Mouse (Mus musculus) myocyte (in vitro differentiated cells): ENCODE data around the gene Muc20. TPM values are rescaled to one million over a fixed set of nuclear protein-coding genes. Genes with fewer than 3 reads are reported as not detected.

Experiments
- H3K27me3 ChIP-seq: one replicate; pipeline ENCODE4 v1.6.1; 2011; ENCODE audit not compliant: control insufficient read depth, insufficient read depth, insufficient read length
- H3K36me3 ChIP-seq: one replicate; pipeline ENCODE4 v1.6.1; 2011; ENCODE audit not compliant: control insufficient read depth, insufficient read depth
- H3K4me2 ChIP-seq: one replicate; pipeline ENCODE4 v1.6.1; 2011; ENCODE audit warnings: low read depth, control low read depth
- H3K4me3 ChIP-seq: one replicate; pipeline ENCODE4 v1.5.1; 2011; ENCODE audit warnings: mild to moderate bottlenecking, control low read depth, moderate library complexity
- H3K79me2 ChIP-seq: one replicate; pipeline ENCODE4 v1.6.1; 2011; ENCODE audit not compliant: control insufficient read depth, insufficient read depth
- H3ac ChIP-seq: one replicate; pipeline ENCODE4 v1.6.1; 2011; ENCODE audit not compliant: control insufficient read depth, insufficient read length
- CEBPB ChIP-seq: IDR thresholded peaks from 2 replicates; pipeline ENCODE4 v1.6.1; 2011; ENCODE audit warnings: mild to moderate bottlenecking, moderate library complexity; ENCODE audit not compliant: poor library complexity, insufficient read depth, severe bottlenecking
- E2F4 ChIP-seq: IDR thresholded peaks from one replicate; pipeline ENCODE4 v1.6.1; 2011; ENCODE audit warnings: mild to moderate bottlenecking, control low read depth, moderate library complexity; ENCODE audit not compliant: insufficient read depth
- MAX ChIP-seq: IDR thresholded peaks from one replicate; pipeline ENCODE4 v1.6.1; 2011; ENCODE audit warnings: low read depth, mild to moderate bottlenecking, control low read depth
- MYOD1 ChIP-seq, 3 experiments: IDR thresholded peaks; one replicate each; pipeline ENCODE4 v1.6.1; 2011; ENCODE audit warnings: control low read depth in 2 of 3, low read depth in 2 of 3, mild to moderate bottlenecking in 2 of 3, moderate library complexity in 1 of 3; ENCODE audit not compliant: insufficient read length in 2 of 3, control insufficient read depth in 1 of 3
- MYOG ChIP-seq, 3 experiments: IDR thresholded peaks; one replicate each; pipeline ENCODE4 v1.6.1; 2011; ENCODE audit warnings: control low read depth in 2 of 3, low read depth in 2 of 3, mild to moderate bottlenecking in 2 of 3; ENCODE audit not compliant: insufficient read length in 2 of 3, control insufficient read depth in 1 of 3, insufficient read depth in 1 of 3
- POLR2A ChIP-seq: IDR thresholded peaks from one replicate; pipeline ENCODE4 v1.6.1; 2011; ENCODE audit warnings: low read depth, mild to moderate bottlenecking, control low read depth, moderate library complexity; ENCODE audit not compliant: insufficient read length
- POLR2AphosphoS2 ChIP-seq: IDR thresholded peaks from one replicate; pipeline ENCODE4 v1.6.1; 2011; ENCODE audit warnings: low read depth, control low read depth; ENCODE audit not compliant: insufficient read length
- REST ChIP-seq: IDR thresholded peaks from one replicate; pipeline ENCODE4 v1.6.1; 2011; ENCODE audit warnings: mild to moderate bottlenecking, control low read depth, moderate library complexity; ENCODE audit not compliant: insufficient read depth, insufficient read length
- SRF ChIP-seq: IDR thresholded peaks from one replicate; pipeline ENCODE4 v1.6.1; 2011; ENCODE audit warnings: low read depth; ENCODE audit not compliant: control insufficient read depth, insufficient read length
- TCF12 ChIP-seq: IDR thresholded peaks from one replicate; pipeline ENCODE4 v1.6.1; 2011; ENCODE audit warnings: mild to moderate bottlenecking, control low read depth; ENCODE audit not compliant: poor library complexity, insufficient read depth, severe bottlenecking
- TCF3 ChIP-seq: IDR thresholded peaks from one replicate; pipeline ENCODE4 v1.6.1; 2011; ENCODE audit warnings: low read depth, control low read depth; ENCODE audit not compliant: insufficient read length
- USF1 ChIP-seq: IDR thresholded peaks from one replicate; pipeline ENCODE4 v1.6.1; 2011; ENCODE audit warnings: low read depth, mild to moderate bottlenecking, control low read depth, moderate library complexity
- polyA plus RNA-seq: library from polyadenylated mRNA; unstranded; fragments of >200 nt; fragmentation: generic; extraction: Trizol; gene quantifications from one replicate; pipeline ENCODE4 v1.2.1, GENCODE M21; 2012; ENCODE audit warnings: missing spikeins

Gene Muc20
- polyA plus RNA-seq, 1 experiment = 0.01 TPM

DNA sequence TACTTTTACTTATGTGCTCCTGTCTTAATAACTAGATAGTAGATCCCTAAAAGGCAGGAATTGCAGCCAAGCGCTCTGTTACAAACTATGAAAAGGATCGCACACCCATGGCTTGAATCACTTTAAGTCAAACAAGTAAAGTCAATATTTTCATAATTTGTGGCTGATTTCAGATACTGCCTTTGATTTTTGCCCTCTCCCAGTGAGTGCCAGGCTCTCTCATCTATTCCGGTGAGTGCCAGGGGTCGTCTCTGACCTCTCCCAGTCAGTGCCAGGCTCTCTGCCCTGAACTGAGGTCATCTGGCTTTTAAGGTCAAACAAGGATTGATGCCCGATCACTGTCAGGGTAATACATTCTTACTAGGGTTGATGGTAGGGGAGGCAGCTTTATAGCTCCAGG lies 21.2 kb upstream of the Muc20 start:
- Histone ChIP-seq H3ac (no peak overlapping the region), H3K4me3 (no peak overlapping the region), H3K36me3 (no peaks in the 10 kb centered on the region), H3K79me2 (no peaks in the 10 kb centered on the region), H3K27me3 (no peaks in the 10 kb centered on the region), H3K4me2 (no peak overlapping the region)
- TF ChIP-seq TCF12 = no peak
- no peak for TF ChIP-seq MYOD1 (IDR thresholded peaks at IDR 0.05; ENCODE audit: control insufficient read depth in 1 of 3, insufficient read length in 2 of 3, low read depth in 2 of 3)
- no peak for TF ChIP-seq MAX
- TF ChIP-seq POLR2AphosphoS2 = no peak
- no peak for TF ChIP-seq MYOG (IDR thresholded peaks at IDR 0.05; ENCODE audit: control insufficient read depth in 1 of 3, insufficient read depth in 1 of 3, insufficient read length in 2 of 3, low read depth in 2 of 3)
- no peak for TF ChIP-seq E2F4
- no peak for TF ChIP-seq TCF3
- TF ChIP-seq CEBPB = no peak
- no peak for TF ChIP-seq SRF
- TF ChIP-seq USF1 = no peak
- no peak for TF ChIP-seq REST
- TF ChIP-seq POLR2A = no peak

GRCm38 (mm10) chr16:32818036-32818435 lies 20.8 kb upstream of the Muc20 start:
- Histone ChIP-seq H3ac (no peak overlapping the region), H3K27me3 (no peaks in the 10 kb centered on the region), H3K36me3 (no peaks in the 10 kb centered on the region), H3K79me2 (no peaks in the 10 kb centered on the region), H3K4me3 (no peak overlapping the region), H3K4me2 (no peak overlapping the region)
- TF ChIP-seq MYOD1 (IDR thresholded peaks at IDR 0.05; ENCODE audit: control insufficient read depth in 1 of 3, insufficient read length in 2 of 3, low read depth in 2 of 3) (no peak), REST (no peak), POLR2A (no peak), TCF12 (no peak), MYOG (IDR thresholded peaks at IDR 0.05; ENCODE audit: control insufficient read depth in 1 of 3, insufficient read depth in 1 of 3, insufficient read length in 2 of 3, low read depth in 2 of 3) (no peak), POLR2AphosphoS2 (no peak), USF1 (no peak), MAX (no peak), TCF3 (no peak), CEBPB (no peak)

GRCm38 (mm10) chr16:32815160-32815605 lies 17.9 kb upstream of the Muc20 start:
- H3K36me3 ChIP-seq = no peaks in the 10 kb centered on the region
- no peak overlapping the region for H3K4me2 ChIP-seq
- H3K4me3 ChIP-seq = no peak overlapping the region
- TF ChIP-seq MAX (no peak), MYOG (IDR thresholded peaks at IDR 0.05; ENCODE audit: control insufficient read depth in 1 of 3, insufficient read depth in 1 of 3, insufficient read length in 2 of 3, low read depth in 2 of 3) (no peak), POLR2A (no peak), MYOD1 (IDR thresholded peaks at IDR 0.05; ENCODE audit: control insufficient read depth in 1 of 3, insufficient read length in 2 of 3, low read depth in 2 of 3) (no peak), CEBPB (no peak), POLR2AphosphoS2 (no peak), TCF3 (no peak), TCF12 (no peak), USF1 (no peak), E2F4 (no peak), REST (no peak), SRF (no peak)
- H3K79me2 ChIP-seq = no peaks in the 10 kb centered on the region
- H3K27me3 ChIP-seq = no peaks in the 10 kb centered on the region
- H3ac ChIP-seq = no peak overlapping the region

DNA sequence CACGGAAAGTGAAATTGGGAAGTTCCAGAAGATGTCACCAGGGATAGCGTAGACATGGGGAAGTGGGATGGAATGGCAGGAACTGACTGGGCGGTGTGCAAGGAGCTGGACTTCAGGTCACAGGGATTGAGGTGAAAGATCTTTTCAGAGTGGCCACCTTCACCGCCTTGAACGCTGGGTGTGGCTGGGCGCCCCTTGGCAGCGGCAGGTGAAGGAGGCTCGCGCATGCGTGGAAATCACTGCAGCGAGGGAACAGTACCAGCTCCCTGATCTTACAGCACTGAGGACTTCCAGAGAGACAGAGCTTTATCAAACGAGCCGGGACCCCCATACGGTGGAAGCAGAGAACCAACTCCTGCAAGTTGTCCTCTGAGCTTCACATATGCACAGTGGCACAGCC lies 17.3 kb upstream of the Muc20 start:
- Histone ChIP-seq H3ac (no peak overlapping the region), H3K4me3 (no peak overlapping the region), H3K36me3 (no peaks in the 10 kb centered on the region), H3K27me3 (no peaks in the 10 kb centered on the region), H3K4me2 (no peak overlapping the region), H3K79me2 (no peaks in the 10 kb centered on the region)
- no peak for TF ChIP-seq MAX
- TF ChIP-seq POLR2AphosphoS2 = no peak
- TF ChIP-seq MYOG (IDR thresholded peaks at IDR 0.05; ENCODE audit: control insufficient read depth in 1 of 3, insufficient read depth in 1 of 3, insufficient read length in 2 of 3, low read depth in 2 of 3) = no peak
- no peak for TF ChIP-seq TCF3
- no peak for TF ChIP-seq REST
- no peak for TF ChIP-seq CEBPB
- TF ChIP-seq SRF = no peak
- TF ChIP-seq MYOD1 (IDR thresholded peaks at IDR 0.05; ENCODE audit: control insufficient read depth in 1 of 3, insufficient read length in 2 of 3, low read depth in 2 of 3) = no peak
- no peak for TF ChIP-seq USF1
- no peak for TF ChIP-seq POLR2A
- TF ChIP-seq E2F4 = no peak
- TF ChIP-seq TCF12 = no peak
